Mouse (Mus musculus) C2C12 (cell line): ENCODE results near the gene Fkbp5. TPM values are rescaled to one million over a fixed set of nuclear protein-coding genes. Genes with fewer than 3 reads are reported as not detected.

ENCODE experiments used
- H3K27me3 ChIP-seq: one replicate; pipeline ENCODE4 v1.6.1; 2011; ENCODE audit not compliant: control insufficient read depth, insufficient read depth, insufficient read length
- H3K36me3 ChIP-seq: one replicate; pipeline ENCODE4 v1.6.1; 2011; ENCODE audit not compliant: control insufficient read depth, insufficient read depth
- H3K4me3 ChIP-seq: one replicate; pipeline ENCODE4 v1.5.1; 2011; ENCODE audit warnings: mild to moderate bottlenecking, control low read depth; ENCODE audit not compliant: poor library complexity, insufficient read depth, severe bottlenecking
- H3K79me2 ChIP-seq: one replicate; pipeline ENCODE4 v1.6.1; 2011; ENCODE audit not compliant: control insufficient read depth, insufficient read depth
- H3K79me3 ChIP-seq: one replicate; pipeline ENCODE4 v1.6.1; 2011; ENCODE audit warnings: low read depth, control low read depth
- H3ac ChIP-seq: one replicate; pipeline ENCODE3; 2011; ENCODE audit warnings: low read depth; ENCODE audit not compliant: control insufficient read depth, insufficient read length
- CEBPB ChIP-seq: IDR thresholded peaks from one replicate; pipeline ENCODE4 v1.6.1; 2011; ENCODE audit warnings: low read depth, mild to moderate bottlenecking, control low read depth, moderate library complexity
- CTCF ChIP-seq: IDR thresholded peaks from one replicate; pipeline ENCODE4 v1.5.1; 2011; ENCODE audit not compliant: control insufficient read depth, insufficient read depth, insufficient read length
- FOSL1 ChIP-seq: IDR thresholded peaks from one replicate; pipeline ENCODE4 v1.8.0; 2011; ENCODE audit warnings: mild to moderate bottlenecking, low read length; ENCODE audit not compliant: poor library complexity, insufficient read depth, severe bottlenecking
- MAX ChIP-seq: IDR thresholded peaks from one replicate; pipeline ENCODE4 v1.6.1; 2011; ENCODE audit warnings: mild to moderate bottlenecking, control low read depth
- MYOD1 ChIP-seq: IDR thresholded peaks from one replicate; pipeline ENCODE4 v1.6.1; 2011; ENCODE audit warnings: low read depth; ENCODE audit not compliant: control insufficient read depth, insufficient read length
- MYOG ChIP-seq: IDR thresholded peaks from one replicate; pipeline ENCODE4 v1.6.1; 2011; ENCODE audit not compliant: control insufficient read depth, insufficient read length; ENCODE audit errors: extremely low read depth
- USF1 ChIP-seq: IDR thresholded peaks from one replicate; pipeline ENCODE4 v1.6.1; 2011; ENCODE audit warnings: low read depth, mild to moderate bottlenecking, control low read depth, moderate library complexity
- polyA plus RNA-seq: library from polyadenylated mRNA; unstranded; fragments of >200 nt; fragmentation: generic; extraction: Trizol; gene quantifications from one replicate; pipeline ENCODE4 v1.2.1, GENCODE M21; 2012; ENCODE audit warnings: missing spikeins

Gene Fkbp5
- polyA plus RNA-seq, 1 experiment: 24.4 TPM

DNA sequence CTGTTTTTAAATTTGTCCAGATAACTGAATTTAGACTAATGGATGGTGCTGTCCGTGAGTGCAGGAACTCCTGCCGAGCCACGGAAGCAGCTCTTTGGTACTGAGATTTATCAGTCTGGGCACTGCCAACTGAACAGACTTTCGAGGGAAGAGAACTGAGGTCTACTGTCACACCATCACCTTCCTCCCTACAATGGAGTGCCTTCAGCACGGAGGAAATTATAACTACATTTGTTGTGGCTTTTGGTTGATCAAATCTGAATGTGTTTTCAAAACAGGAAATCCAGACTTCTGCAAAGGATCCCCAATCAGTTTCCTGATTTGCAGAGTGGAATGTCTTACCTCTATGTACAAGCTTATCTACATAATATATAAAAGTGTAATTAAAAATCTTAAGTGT, 99.6 kb downstream of the Fkbp5 start:
- TF ChIP-seq CTCF: no peak
- no peak for TF ChIP-seq USF1
- no peak for TF ChIP-seq MYOD1
- TF ChIP-seq MYOG: no peak
- Histone ChIP-seq H3K27me3 (no peaks in the 10 kb centered on the region), H3ac (no peak overlapping the region), H3K79me2 (no peaks in the 10 kb centered on the region), H3K4me3 (no peak overlapping the region), H3K36me3 (peaks cover 28% of the 10 kb centered on the region), H3K79me3 (no peaks in the 10 kb centered on the region)

DNA sequence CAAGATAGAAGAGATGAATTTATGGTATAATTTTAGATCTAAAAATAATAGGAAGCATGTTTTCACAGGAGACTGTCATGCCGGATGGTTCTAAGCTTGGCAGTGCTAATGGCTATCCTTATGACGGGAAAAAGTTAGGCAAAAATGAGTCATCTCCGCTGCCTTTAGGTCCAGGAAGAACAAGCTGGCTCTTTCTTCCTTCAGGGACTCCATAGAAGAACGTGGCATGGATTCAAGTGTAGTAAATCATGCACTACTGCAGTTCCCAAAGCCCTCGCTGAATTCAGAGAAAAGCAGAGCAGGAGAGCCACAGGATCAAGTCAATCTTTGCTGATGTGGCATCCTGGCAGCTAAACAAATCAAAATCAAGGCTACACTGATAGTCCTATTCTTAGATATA, 102.1 kb downstream of the Fkbp5 start:
- TF ChIP-seq FOSL1: no peak
- TF ChIP-seq MYOG: no peak
- TF ChIP-seq CTCF: no peak
- no peak for TF ChIP-seq CEBPB
- no peak for TF ChIP-seq MYOD1
- Histone ChIP-seq H3ac (no peak overlapping the region), H3K27me3 (no peaks in the 10 kb centered on the region), H3K79me3 (no peaks in the 10 kb centered on the region), H3K4me3 (no peak overlapping the region), H3K36me3 (peaks cover 32% of the 10 kb centered on the region), H3K79me2 (no peaks in the 10 kb centered on the region)

DNA sequence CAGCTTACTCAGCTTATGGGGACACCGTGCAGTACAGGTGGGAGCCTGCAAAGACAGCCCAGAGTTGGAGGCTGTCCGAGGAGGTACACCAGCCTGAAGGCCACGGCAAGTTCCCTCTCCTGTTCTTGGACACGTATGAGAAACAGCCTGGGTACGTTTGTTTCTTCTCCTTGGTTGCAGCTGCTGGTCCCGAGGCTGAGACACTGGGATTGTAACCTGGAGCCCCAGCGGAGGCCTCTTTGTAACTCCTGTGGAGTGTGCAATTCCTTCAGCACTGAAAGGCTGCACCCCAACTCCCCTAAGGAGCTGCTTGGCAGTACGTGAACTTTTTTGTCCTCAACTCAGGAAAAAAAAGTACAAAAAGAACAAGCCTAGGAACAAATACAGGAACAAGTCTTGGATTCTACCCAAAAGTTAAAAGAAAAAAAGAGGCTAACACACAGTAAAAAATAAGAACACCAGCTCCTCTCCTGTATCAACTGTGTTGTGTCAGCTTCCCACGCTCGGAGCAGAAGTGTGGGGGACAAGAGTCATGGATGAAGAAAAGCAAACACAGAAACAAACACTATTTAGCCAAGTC, 105.9 kb downstream of the Fkbp5 start:
- Histone ChIP-seq H3K79me3 (no peaks in the 10 kb centered on the region), H3K4me3 (no peak overlapping the region), H3K36me3 (peaks cover 31% of the 10 kb centered on the region), H3ac (no peak overlapping the region), H3K27me3 (no peaks in the 10 kb centered on the region), H3K79me2 (no peaks in the 10 kb centered on the region)
- no peak for TF ChIP-seq FOSL1
- TF ChIP-seq MYOD1: no peak
- no peak for TF ChIP-seq MYOG
- TF ChIP-seq USF1: no peak
- no peak for TF ChIP-seq CEBPB
- no peak for TF ChIP-seq MAX
- TF ChIP-seq CTCF: no peak

DNA sequence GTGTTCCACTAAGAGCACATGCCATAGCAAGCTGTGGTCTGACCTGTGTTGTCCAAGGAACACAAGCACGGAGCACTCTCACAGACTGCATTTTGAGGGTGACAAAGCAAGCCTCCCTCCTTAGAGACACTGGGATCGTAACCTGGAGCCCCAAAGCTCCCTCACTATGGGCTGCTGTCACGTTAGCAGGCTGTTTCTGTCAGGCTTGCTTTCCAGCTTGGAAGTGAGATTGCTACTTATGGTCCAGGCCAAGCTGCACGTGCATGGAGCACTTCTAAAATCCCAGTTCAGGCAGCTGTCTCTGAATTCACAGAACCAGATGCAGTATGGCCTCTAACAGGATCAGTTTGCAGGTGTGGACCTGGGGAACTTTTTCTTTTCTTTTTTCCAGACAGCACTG, 106.6 kb downstream of the Fkbp5 start:
- Histone ChIP-seq H3K4me3 (no peak overlapping the region), H3K27me3 (no peaks in the 10 kb centered on the region), H3K36me3 (peaks cover 35% of the 10 kb centered on the region), H3K79me2 (no peaks in the 10 kb centered on the region), H3ac (no peak overlapping the region), H3K79me3 (no peaks in the 10 kb centered on the region)
- TF ChIP-seq MYOG (no peak), MAX (no peak), USF1 (no peak), CEBPB (no peak), CTCF (no peak), FOSL1 (no peak), MYOD1 (no peak)

DNA sequence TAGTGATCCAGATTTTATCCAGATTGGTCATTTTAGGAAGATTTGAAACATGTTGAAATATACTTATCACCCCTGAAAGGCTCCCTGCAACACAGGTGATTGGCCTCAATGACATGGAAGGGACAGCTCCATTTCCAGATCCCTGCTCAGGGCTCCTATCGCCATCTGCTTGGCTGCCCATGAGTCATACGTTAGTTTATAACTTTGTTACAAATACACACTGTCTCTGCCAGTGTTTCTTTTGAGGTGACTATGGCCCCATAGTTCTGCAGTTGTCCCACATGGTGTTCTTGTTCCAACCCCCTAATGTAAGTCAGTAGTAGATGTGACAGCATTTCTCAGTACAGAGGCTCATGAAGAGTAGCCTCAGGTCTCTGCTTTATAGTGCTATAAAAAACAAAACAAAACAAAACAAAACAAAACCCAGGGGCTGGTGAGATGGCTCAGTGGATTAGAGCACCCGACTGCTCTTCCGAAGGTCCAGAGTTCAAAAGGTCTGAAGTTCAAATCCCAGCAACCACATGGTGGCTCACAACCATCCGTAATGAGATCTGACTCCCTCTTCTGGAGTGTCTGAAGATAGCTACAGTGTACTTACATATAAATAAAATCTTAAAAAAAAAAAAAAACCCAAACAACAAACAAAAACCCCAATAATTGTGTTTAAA, 108.9 kb downstream of the Fkbp5 start:
- no peaks in the 10 kb centered on the region for H3K79me3 ChIP-seq
- no peak overlapping the region for H3K4me3 ChIP-seq
- no peaks in the 10 kb centered on the region for H3K27me3 ChIP-seq
- no peak overlapping the region for H3ac ChIP-seq
- H3K79me2 ChIP-seq: no peaks in the 10 kb centered on the region
- peaks cover 28% of the 10 kb centered on the region for H3K36me3 ChIP-seq
- TF ChIP-seq CTCF (no peak), MYOG (no peak), CEBPB (no peak), USF1 (no peak), MAX (no peak), MYOD1 (no peak), FOSL1 (no peak)
